Mouse (Mus musculus): ENCODE data around the gene Dclk1. TPM values are rescaled to one million over a fixed set of nuclear protein-coding genes. Genes with fewer than 3 reads are reported as not detected.
A peak's percentile ranks its signal among the peaks of the same experiment; 100 is the strongest.

Gene Dclk1
- polyA plus RNA-seq, 1 experiment from 2014 or later: 9.5 TPM

DNA sequence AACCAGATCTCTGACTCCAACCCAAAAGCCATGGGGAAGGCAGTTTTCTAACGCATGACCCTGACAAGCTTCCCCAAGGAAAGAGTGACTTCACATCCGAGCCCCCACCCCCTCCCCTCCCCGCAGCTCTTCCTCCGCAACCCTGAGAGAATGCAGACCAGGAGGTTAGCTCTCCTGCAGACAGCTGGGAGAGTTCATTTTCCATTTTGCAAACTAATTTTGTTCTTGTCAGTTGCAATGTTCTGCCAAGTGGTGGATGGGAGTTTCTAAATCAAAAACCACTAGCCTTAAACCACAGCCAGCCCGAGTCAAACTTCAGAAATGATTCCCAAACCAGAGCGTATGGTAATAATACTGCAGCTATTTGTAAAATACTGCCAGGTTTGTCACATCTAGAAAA lies 269.5 kb downstream of the Dclk1 start:
- no peak overlapping the region for H3K4me3 ChIP-seq (ENCODE audit: control insufficient read depth in 1 of 2, insufficient read depth in 1 of 2, low read depth in 1 of 2, low read length in 2 of 2)
- H3K9me3 ChIP-seq (ENCODE audit: control insufficient read depth, low read length): no peaks in the 10 kb centered on the region
- WGBS: 55% methylated on average over 6 of the region's 6 CpGs
- no peak for ATAC-seq (ENCODE audit: insufficient number of reproducible peaks, insufficient read depth, low FRiP score, low read depth)
- no peak overlapping the region for H3K9ac ChIP-seq (ENCODE audit: low read length)
- H3K36me3 ChIP-seq (ENCODE audit: control insufficient read depth, insufficient read depth, low read length): no peaks in the 10 kb centered on the region
- H3K4me1 ChIP-seq (ENCODE audit: control insufficient read depth in 2 of 2, insufficient read depth in 2 of 2, low read length in 2 of 2): no peaks in the 10 kb centered on the region
- H3K27ac ChIP-seq (replicated peaks in 1 of 2; ENCODE audit: control insufficient read depth in 1 of 2, insufficient read depth in 1 of 2, low read depth in 2 of 2, low read length in 2 of 2): no peak overlapping the region
- H3K27me3 ChIP-seq (ENCODE audit: control insufficient read depth, insufficient read depth, low read length): no peaks in the 10 kb centered on the region
- H3K4me2 ChIP-seq (ENCODE audit: low read length): no peak overlapping the region

DNA sequence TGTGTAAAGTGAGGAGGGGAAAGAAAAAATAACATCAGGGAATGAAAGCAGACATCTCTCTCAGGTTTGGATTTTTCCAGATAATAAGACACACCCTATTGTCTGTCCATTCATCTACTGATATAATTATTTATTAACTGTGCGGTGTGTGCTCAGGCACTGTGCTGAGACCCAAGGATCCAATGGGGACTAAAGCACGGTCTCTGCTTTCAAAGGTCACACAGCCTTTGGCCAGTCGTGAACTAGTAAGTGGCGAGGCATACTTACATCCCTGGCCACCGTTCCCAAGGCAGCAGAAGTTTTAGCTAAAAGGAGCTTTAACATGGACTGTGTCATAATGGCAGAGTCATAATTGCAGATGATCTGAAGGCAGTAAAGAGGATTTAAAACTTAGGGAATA lies 273.8 kb downstream of the Dclk1 start:
- Histone ChIP-seq H3K4me2 (ENCODE audit: low read length) (no peak overlapping the region), H3K4me3 (ENCODE audit: control insufficient read depth in 1 of 2, insufficient read depth in 1 of 2, low read depth in 1 of 2, low read length in 2 of 2) (no peak overlapping the region), H3K27ac (replicated peaks in 1 of 2; ENCODE audit: control insufficient read depth in 1 of 2, insufficient read depth in 1 of 2, low read depth in 2 of 2, low read length in 2 of 2) (no peak overlapping the region), H3K9ac (ENCODE audit: low read length) (no peak overlapping the region), H3K27me3 (ENCODE audit: control insufficient read depth, insufficient read depth, low read length) (no peaks in the 10 kb centered on the region), H3K36me3 (ENCODE audit: control insufficient read depth, insufficient read depth, low read length) (no peaks in the 10 kb centered on the region), H3K9me3 (ENCODE audit: control insufficient read depth, low read length) (no peaks in the 10 kb centered on the region), H3K4me1 (ENCODE audit: control insufficient read depth in 2 of 2, insufficient read depth in 2 of 2, low read length in 2 of 2) (peaks cover 0 to 2% of the 10 kb centered on the region in 2 experiments; a peak in 1 of 4 replicates)
- 81% methylated on average over 5 of the region's 5 CpGs for WGBS
- no peak for ATAC-seq (ENCODE audit: insufficient number of reproducible peaks, insufficient read depth, low FRiP score, low read depth)

DNA sequence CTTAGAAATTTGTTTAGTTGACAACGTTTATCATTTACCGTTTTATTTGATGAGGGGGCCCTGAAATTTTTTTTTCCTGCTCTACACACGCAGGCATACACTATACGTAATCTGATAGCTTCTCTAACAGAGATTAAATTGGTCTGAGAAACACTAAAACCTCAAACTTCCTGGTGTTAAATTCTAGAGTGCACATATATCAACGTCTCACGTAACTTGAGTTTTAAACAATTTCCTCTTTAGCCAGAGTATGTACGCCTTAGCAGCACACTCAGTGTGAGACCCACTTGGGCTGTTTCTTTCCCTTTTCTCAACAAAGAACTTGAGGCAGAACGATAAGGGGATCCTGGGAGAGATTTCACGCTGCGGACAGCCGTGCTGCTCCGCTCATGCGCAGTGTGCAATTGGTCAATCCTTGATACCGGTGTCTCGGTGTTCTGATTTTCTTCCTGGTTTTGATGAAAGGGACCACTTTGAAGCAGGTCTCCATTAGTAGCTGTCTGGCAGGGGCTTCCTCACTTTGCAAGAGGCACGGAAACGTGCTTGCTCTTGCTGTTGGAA lies 275.4 kb downstream of the Dclk1 start:
- Histone ChIP-seq H3K4me3 (ENCODE audit: control insufficient read depth in 1 of 2, insufficient read depth in 1 of 2, low read depth in 1 of 2, low read length in 2 of 2) (no peak overlapping the region), H3K9me3 (ENCODE audit: control insufficient read depth, low read length) (no peaks in the 10 kb centered on the region), H3K4me1 (ENCODE audit: control insufficient read depth in 2 of 2, insufficient read depth in 2 of 2, low read length in 2 of 2) (peaks cover 0 to 2% of the 10 kb centered on the region in 2 experiments; a peak in 1 of 4 replicates), H3K4me2 (ENCODE audit: low read length) (peak overlapping the region; percentile 25; the same call in 1 of the 2 replicates), H3K36me3 (ENCODE audit: control insufficient read depth, insufficient read depth, low read length) (no peaks in the 10 kb centered on the region), H3K9ac (ENCODE audit: low read length) (no peak overlapping the region), H3K27me3 (ENCODE audit: control insufficient read depth, insufficient read depth, low read length) (no peaks in the 10 kb centered on the region), H3K27ac (replicated peaks in 1 of 2; ENCODE audit: control insufficient read depth in 1 of 2, insufficient read depth in 1 of 2, low read depth in 2 of 2, low read length in 2 of 2) (no peak overlapping the region)
- ATAC-seq (ENCODE audit: insufficient number of reproducible peaks, insufficient read depth, low FRiP score, low read depth): no peak
- 73% methylated on average over 17 of the region's 17 CpGs for WGBS

DNA sequence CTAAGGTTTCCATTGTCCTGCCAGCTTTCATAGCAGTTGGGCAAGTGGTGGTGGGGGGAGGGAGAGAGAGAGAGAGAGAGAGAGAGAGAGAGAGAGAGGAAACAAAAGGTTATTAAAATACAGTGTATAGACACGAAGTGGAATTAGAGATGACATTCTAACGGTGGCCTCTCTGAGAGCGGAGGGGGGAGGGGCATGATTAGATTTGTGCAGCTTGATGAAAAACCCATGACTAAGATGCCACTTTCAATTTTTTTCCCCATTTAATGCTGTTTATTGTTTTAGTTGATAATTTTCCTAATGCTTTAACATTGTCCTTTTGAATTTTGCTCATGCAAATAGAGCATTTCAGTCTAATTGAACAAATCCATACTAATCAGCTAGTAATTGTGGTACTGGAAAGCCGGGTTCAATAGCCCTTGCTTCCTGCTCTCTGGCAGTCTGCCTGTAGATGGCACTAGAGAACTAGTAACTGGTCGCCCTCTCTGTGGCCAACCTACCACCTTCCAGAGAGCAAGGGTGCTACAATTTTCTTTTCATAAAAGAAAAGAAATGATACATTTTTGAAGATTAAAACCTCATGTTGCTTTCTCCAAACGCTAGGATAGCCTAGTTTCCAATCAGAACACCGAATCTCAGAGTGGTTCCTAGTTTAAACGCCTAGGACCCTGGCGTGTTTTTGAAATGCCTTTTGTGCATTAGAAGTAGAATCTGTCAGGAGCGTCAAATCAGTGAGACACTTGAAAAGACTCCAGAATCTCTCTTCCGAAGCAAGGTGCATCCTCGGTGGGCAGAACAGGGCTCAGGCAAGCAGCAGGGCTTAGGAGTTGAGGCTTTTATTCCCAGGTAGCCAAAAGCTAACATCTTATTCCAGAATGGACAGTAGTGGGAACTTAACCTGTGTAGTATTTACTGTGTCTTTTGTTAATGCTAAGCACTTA lies 278.3 kb downstream of the Dclk1 start:
- 21% methylated on average over 12 of the region's 12 CpGs for WGBS
- no peak for ATAC-seq (ENCODE audit: insufficient number of reproducible peaks, insufficient read depth, low FRiP score, low read depth)
- no peaks in the 10 kb centered on the region for H3K36me3 ChIP-seq (ENCODE audit: control insufficient read depth, insufficient read depth, low read length)
- no peaks in the 10 kb centered on the region for H3K27me3 ChIP-seq (ENCODE audit: control insufficient read depth, insufficient read depth, low read length)
- H3K4me2 ChIP-seq (ENCODE audit: low read length): peak overlapping the region; percentile 35; the same call in 1 of the 2 replicates
- H3K9me3 ChIP-seq (ENCODE audit: control insufficient read depth, low read length): no peaks in the 10 kb centered on the region
- no peak overlapping the region for H3K27ac ChIP-seq (replicated peaks in 1 of 2; ENCODE audit: control insufficient read depth in 1 of 2, insufficient read depth in 1 of 2, low read depth in 2 of 2, low read length in 2 of 2)
- peaks cover 0 to 2% of the 10 kb centered on the region in 2 experiments; a peak in 1 of 4 replicates for H3K4me1 ChIP-seq (ENCODE audit: control insufficient read depth in 2 of 2, insufficient read depth in 2 of 2, low read length in 2 of 2)
- no peak overlapping the region for H3K9ac ChIP-seq (ENCODE audit: low read length)
- H3K4me3 ChIP-seq (ENCODE audit: control insufficient read depth in 1 of 2, insufficient read depth in 1 of 2, low read depth in 1 of 2, low read length in 2 of 2): no peak overlapping the region

DNA sequence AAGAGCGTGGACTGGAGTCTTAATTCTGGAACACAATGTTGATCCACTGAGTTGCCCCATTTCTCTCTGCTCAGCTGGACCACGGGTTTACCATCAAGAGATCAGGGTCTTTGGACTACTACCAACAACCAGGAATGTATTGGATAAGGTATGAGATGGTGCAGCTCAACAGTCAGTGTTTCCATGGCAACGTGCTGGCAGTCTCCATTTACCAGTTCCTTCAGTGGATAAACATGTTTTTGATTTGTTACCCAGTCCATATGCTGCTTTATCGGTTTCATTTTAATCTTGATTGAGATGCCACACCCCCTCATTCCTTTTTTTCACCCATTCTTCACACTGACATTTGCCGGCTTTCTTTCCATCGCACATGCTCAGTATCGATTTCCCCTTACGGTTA lies 279.6 kb downstream of the Dclk1 start:
- no peak overlapping the region for H3K4me2 ChIP-seq (ENCODE audit: low read length)
- H3K27ac ChIP-seq (replicated peaks in 1 of 2; ENCODE audit: control insufficient read depth in 1 of 2, insufficient read depth in 1 of 2, low read depth in 2 of 2, low read length in 2 of 2): no peak overlapping the region
- H3K9me3 ChIP-seq (ENCODE audit: control insufficient read depth, low read length): no peaks in the 10 kb centered on the region
- H3K27me3 ChIP-seq (ENCODE audit: control insufficient read depth, insufficient read depth, low read length): no peaks in the 10 kb centered on the region
- peaks cover 0 to 2% of the 10 kb centered on the region in 2 experiments; a peak in 1 of 4 replicates for H3K4me1 ChIP-seq (ENCODE audit: control insufficient read depth in 2 of 2, insufficient read depth in 2 of 2, low read length in 2 of 2)
- no peaks in the 10 kb centered on the region for H3K36me3 ChIP-seq (ENCODE audit: control insufficient read depth, insufficient read depth, low read length)
- no peak for ATAC-seq (ENCODE audit: insufficient number of reproducible peaks, insufficient read depth, low FRiP score, low read depth)
- no peak overlapping the region for H3K9ac ChIP-seq (ENCODE audit: low read length)
- WGBS: 76% methylated on average over 8 of the region's 8 CpGs
- no peak overlapping the region for H3K4me3 ChIP-seq (ENCODE audit: control insufficient read depth in 1 of 2, insufficient read depth in 1 of 2, low read depth in 1 of 2, low read length in 2 of 2)

DNA sequence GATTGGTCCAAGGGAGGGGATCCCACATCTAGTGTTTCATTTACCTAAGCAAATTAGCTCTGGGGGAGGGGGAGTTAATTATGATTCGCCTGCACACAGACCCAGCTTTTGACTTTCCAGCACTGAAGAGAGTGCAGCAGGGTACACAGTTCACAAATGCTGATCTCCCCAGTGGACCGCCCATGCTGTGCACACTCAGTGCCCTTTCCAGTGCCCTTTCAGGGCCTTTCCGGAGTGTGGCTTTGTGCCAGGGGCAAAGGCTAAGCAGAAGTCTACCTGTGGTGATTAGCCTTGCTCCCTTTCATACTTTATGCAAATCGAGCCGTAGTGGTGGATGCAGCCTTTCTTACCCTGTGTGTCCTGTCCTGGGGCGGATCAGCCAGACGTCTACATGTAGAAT lies 281.1 kb downstream of the Dclk1 start:
- Histone ChIP-seq H3K36me3 (ENCODE audit: control insufficient read depth, insufficient read depth, low read length) (no peaks in the 10 kb centered on the region), H3K27me3 (ENCODE audit: control insufficient read depth, insufficient read depth, low read length) (no peaks in the 10 kb centered on the region), H3K4me3 (ENCODE audit: control insufficient read depth in 1 of 2, insufficient read depth in 1 of 2, low read depth in 1 of 2, low read length in 2 of 2) (no peak overlapping the region), H3K9ac (ENCODE audit: low read length) (no peak overlapping the region), H3K27ac (replicated peaks in 1 of 2; ENCODE audit: control insufficient read depth in 1 of 2, insufficient read depth in 1 of 2, low read depth in 2 of 2, low read length in 2 of 2) (no peak overlapping the region), H3K4me1 (ENCODE audit: control insufficient read depth in 2 of 2, insufficient read depth in 2 of 2, low read length in 2 of 2) (peaks cover 0 to 2% of the 10 kb centered on the region in 2 experiments; a peak in 1 of 4 replicates), H3K4me2 (ENCODE audit: low read length) (no peak overlapping the region), H3K9me3 (ENCODE audit: control insufficient read depth, low read length) (no peaks in the 10 kb centered on the region)
- no peak for ATAC-seq (ENCODE audit: insufficient number of reproducible peaks, insufficient read depth, low FRiP score, low read depth)
- WGBS: 76% methylated on average over 7 of the region's 7 CpGs

DNA sequence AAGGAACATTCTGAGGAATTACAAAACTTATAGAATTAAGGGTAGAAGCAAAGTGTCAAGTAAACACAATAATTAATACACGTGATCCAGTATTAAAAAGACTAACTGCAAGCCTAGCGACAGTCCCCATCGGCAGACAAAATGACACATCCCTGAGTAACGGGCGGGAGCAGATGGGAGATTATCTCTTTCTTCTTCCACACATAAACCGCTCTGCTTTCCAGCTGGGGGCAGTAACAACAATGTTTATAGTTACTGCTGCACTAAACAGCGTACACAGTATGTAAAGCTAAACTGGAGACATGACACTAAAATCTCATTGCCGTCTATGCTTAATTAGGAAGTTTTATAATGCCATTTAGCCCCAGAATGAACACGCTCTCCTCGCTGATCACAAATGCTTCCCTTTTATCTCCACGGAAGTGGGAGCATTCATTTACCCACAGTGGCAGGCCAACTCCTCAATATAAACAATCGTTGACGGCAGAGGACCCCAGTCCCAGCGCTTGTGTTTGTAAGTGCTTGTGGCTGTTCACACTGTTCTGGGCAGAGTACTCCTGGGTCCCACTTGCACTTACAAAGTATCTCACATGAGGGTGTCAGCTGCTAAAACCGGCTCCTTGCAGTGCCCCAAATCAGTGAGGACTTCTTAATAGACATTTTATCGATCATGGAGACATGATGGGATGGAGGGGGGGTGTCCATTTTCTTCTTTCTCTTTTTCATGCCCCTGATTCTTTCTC lies 281.7 kb downstream of the Dclk1 start:
- no peak for ATAC-seq (ENCODE audit: insufficient number of reproducible peaks, insufficient read depth, low FRiP score, low read depth)
- WGBS: 48% methylated on average over 16 of the region's 16 CpGs
- Histone ChIP-seq H3K27me3 (ENCODE audit: control insufficient read depth, insufficient read depth, low read length) (no peaks in the 10 kb centered on the region), H3K4me1 (ENCODE audit: control insufficient read depth in 2 of 2, insufficient read depth in 2 of 2, low read length in 2 of 2) (peaks cover 0 to 2% of the 10 kb centered on the region in 2 experiments; a peak in 1 of 4 replicates), H3K27ac (replicated peaks in 1 of 2; ENCODE audit: control insufficient read depth in 1 of 2, insufficient read depth in 1 of 2, low read depth in 2 of 2, low read length in 2 of 2) (no peak overlapping the region), H3K9ac (ENCODE audit: low read length) (no peak overlapping the region), H3K4me2 (ENCODE audit: low read length) (no peak overlapping the region), H3K4me3 (ENCODE audit: control insufficient read depth in 1 of 2, insufficient read depth in 1 of 2, low read depth in 1 of 2, low read length in 2 of 2) (no peak overlapping the region), H3K36me3 (ENCODE audit: control insufficient read depth, insufficient read depth, low read length) (no peaks in the 10 kb centered on the region), H3K9me3 (ENCODE audit: control insufficient read depth, low read length) (no peaks in the 10 kb centered on the region)
